In the genomic region with DNA sequence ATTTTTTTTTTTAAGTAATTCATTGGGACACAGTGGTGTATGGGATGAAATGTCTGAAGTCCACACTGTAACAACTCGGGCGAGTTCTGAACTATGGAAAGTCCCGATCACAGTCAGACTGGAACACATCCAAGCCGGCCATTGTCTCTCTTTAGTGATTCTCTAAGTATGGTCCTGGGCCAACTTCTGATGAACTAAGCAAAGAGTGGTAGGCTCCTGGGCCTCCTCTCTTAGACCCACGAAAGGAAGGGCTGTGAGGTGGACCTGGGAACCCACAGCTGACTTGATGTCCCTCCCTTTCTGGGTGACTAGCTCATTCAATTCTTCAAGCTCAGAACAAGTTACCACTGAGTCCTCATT, we compare ENCODE assay signal across 11 mouse cellular contexts.
A peak's percentile ranks its signal among the peaks of the same experiment; 100 is the strongest.
DNase-seq lines count a peak whose midpoint lies in the region; ATAC-seq and TF ChIP-seq lines count a peak whose summit lies in the region.
"Had no signal": no experiment of that assay in that cellular context is flagged by ENCODE, and none has a peak within 500 bp of the region (broad histone marks: within the 10 kb centered on the region; RNA-seq: fewer than 3 reads in every experiment).

No protein-coding gene starts in this region.

- H3K4me2 ChIP-seq in midbrain, postnatal 0 days (ENCODE audit: low read depth, low read length, poor library complexity, severe bottlenecking): no peak overlapping the region
- no peak overlapping the region for H3K4me2 ChIP-seq in midbrain, embryonic 13.5 days (replicated peaks)
- H3K4me2 ChIP-seq: midbrain, embryonic 15.5 days; neural tube, embryonic 15.5 days had no signal

- H3K27ac ChIP-seq in gastrocnemius, adult 2 months: peak overlapping the region; percentile 73
- H3K27ac ChIP-seq in midbrain, postnatal 0 days (ENCODE audit: low read depth, low read length): no peak overlapping the region
- H3K27ac ChIP-seq in midbrain, embryonic 13.5 days: no peak overlapping the region
- peak overlapping the region; percentile 81 for H3K27ac ChIP-seq in kidney, adult 2 months (ENCODE audit: insufficient read depth, low read depth, low read length)
- H3K27ac ChIP-seq: midbrain, embryonic 15.5 days; neural tube, embryonic 15.5 days had no signal

- no peaks in the 10 kb centered on the region for H3K27me3 ChIP-seq in midbrain, postnatal 0 days (ENCODE audit: insufficient read depth, low read length)
- H3K27me3 ChIP-seq in midbrain, embryonic 13.5 days: no peaks in the 10 kb centered on the region
- H3K27me3 ChIP-seq in kidney, adult 2 months (replicated peaks; ENCODE audit: control insufficient read depth, insufficient read depth, low read length): no peaks in the 10 kb centered on the region
- H3K27me3 ChIP-seq: midbrain, embryonic 15.5 days; neural tube, embryonic 15.5 days had no signal

- TF ChIP-seq POLR2A in kidney, adult 2 months (IDR thresholded peaks at IDR 0.05; ENCODE audit: low read depth, low read length): no peak

- TF ChIP-seq CTCF in gastrocnemius, adult 2 months (IDR thresholded peaks at IDR 0.05): no peak
- no peak for TF ChIP-seq CTCF in midbrain, postnatal 0 days (IDR thresholded peaks at IDR 0.05)
- TF ChIP-seq CTCF in kidney, adult 2 months (conservative IDR thresholded peaks at IDR 0.05; ENCODE audit: insufficient read depth, insufficient read length, low read depth, low read length): no peak

- H3K4me3 ChIP-seq in gastrocnemius, adult 2 months: peak overlapping the region; percentile 22; the same call in 1 of the 2 replicates
- H3K4me3 ChIP-seq in midbrain, postnatal 0 days (ENCODE audit: low read depth, low read length): no peak overlapping the region
- H3K4me3 ChIP-seq in midbrain, embryonic 13.5 days (replicated peaks): no peak overlapping the region
- H3K4me3 ChIP-seq in kidney, adult 2 months (ENCODE audit: insufficient read depth, low read depth, low read length): no peak overlapping the region
- H3K4me3 ChIP-seq: midbrain, embryonic 15.5 days; neural tube, embryonic 15.5 days had no signal

- no peaks in the 10 kb centered on the region for H3K9me3 ChIP-seq in midbrain, postnatal 0 days (ENCODE audit: low read length)
- no peaks in the 10 kb centered on the region for H3K9me3 ChIP-seq in midbrain, embryonic 13.5 days
- H3K9me3 ChIP-seq: midbrain, embryonic 15.5 days; neural tube, embryonic 15.5 days had no signal

- peak; percentile 34 for DNase-seq in gastrocnemius, adult 2 months
- DNase-seq in gastrocnemius, postnatal 25 days: no peak
- DNase-seq in midbrain, postnatal 0 days (ENCODE audit: low spot score): peak; percentile 54
- peak; percentile 86 for DNase-seq in kidney, adult 2 months
- peak; percentile 58 for DNase-seq in lung, postnatal 25 days (ENCODE audit: low spot score)
- no peak for DNase-seq in urinary bladder, postnatal 36 days (ENCODE audit: low spot score in 2 of 2)
- no peak for DNase-seq in frontal cortex, adult 2 months (ENCODE audit: extremely low spot score in 1 of 2, low spot score in 1 of 2)
- DNase-seq: right cerebral cortex, postnatal 25 days had no signal

- H3K9ac ChIP-seq in midbrain, postnatal 0 days (replicated peaks; ENCODE audit: low read length, poor library complexity, severe bottlenecking): no peak overlapping the region
- H3K9ac ChIP-seq in midbrain, embryonic 13.5 days (replicated peaks): no peak overlapping the region
- H3K9ac ChIP-seq: midbrain, embryonic 15.5 days; neural tube, embryonic 15.5 days had no signal

- intact Hi-C loops in gastrocnemius, adult 2 months (cut with DNase I): no loop called here

- 70% methylated on average over 5 of the region's 5 CpGs for WGBS in midbrain, postnatal 0 days
- WGBS in midbrain, embryonic 13.5 days: 82% methylated on average over 5 of the region's 5 CpGs
- 29% methylated on average over 5 of the region's 5 CpGs for WGBS in kidney, adult 2 months

- no peaks in the 10 kb centered on the region for H3K4me1 ChIP-seq in midbrain, postnatal 0 days (ENCODE audit: insufficient read depth, low read length)
- peaks cover 10% of the 10 kb centered on the region for H3K4me1 ChIP-seq in midbrain, embryonic 13.5 days (replicated peaks)
- peaks cover 58% of the 10 kb centered on the region for H3K4me1 ChIP-seq in kidney, adult 2 months (ENCODE audit: control insufficient read depth, insufficient read depth, low read length)
- H3K4me1 ChIP-seq: midbrain, embryonic 15.5 days had no signal

- no peak for ATAC-seq in midbrain, postnatal 0 days (ENCODE audit: low FRiP score)
- no peak for ATAC-seq in midbrain, embryonic 13.5 days
- ATAC-seq: midbrain, embryonic 15.5 days had no signal

- H3K36me3 ChIP-seq in midbrain, postnatal 0 days (ENCODE audit: insufficient read depth, low read length): no peaks in the 10 kb centered on the region
- H3K36me3 ChIP-seq in midbrain, embryonic 13.5 days: peaks cover 7% of the 10 kb centered on the region; the same call in 1 of the 2 replicates
- peaks cover 9% of the 10 kb centered on the region; the same call in 1 of the 2 replicates for H3K36me3 ChIP-seq in kidney, adult 2 months (ENCODE audit: control insufficient read depth, insufficient read depth, low read length)
- H3K36me3 ChIP-seq: midbrain, embryonic 15.5 days; neural tube, embryonic 15.5 days had no signal

Comparison
In these comparisons a context has a peak if more than half of its experiments do, and no peak if none do; other contexts are left out.
1. DNase-seq: peak in gastrocnemius, adult 2 months (single experiment), midbrain, postnatal 0 days (single experiment), kidney, adult 2 months (single experiment) and lung, postnatal 25 days (single experiment); none in gastrocnemius, postnatal 25 days (single experiment), urinary bladder, postnatal 36 days (0 of 2) and frontal cortex, adult 2 months (0 of 2).
2. H3K27ac ChIP-seq: peak in gastrocnemius, adult 2 months (single experiment) and kidney, adult 2 months (single experiment); none in midbrain, postnatal 0 days (single experiment) and midbrain, embryonic 13.5 days (single experiment).